Mouse (Mus musculus): ENCODE measurements around the gene H2-T24. TPM values are rescaled to one million over a fixed set of nuclear protein-coding genes. Genes with fewer than 3 reads are reported as not detected.
A peak's percentile ranks its signal among the peaks of the same experiment; 100 is the strongest.

Gene H2-T24
- polyA plus RNA-seq, 1 experiment from 2014 or later, result 3.7 TPM

DNA sequence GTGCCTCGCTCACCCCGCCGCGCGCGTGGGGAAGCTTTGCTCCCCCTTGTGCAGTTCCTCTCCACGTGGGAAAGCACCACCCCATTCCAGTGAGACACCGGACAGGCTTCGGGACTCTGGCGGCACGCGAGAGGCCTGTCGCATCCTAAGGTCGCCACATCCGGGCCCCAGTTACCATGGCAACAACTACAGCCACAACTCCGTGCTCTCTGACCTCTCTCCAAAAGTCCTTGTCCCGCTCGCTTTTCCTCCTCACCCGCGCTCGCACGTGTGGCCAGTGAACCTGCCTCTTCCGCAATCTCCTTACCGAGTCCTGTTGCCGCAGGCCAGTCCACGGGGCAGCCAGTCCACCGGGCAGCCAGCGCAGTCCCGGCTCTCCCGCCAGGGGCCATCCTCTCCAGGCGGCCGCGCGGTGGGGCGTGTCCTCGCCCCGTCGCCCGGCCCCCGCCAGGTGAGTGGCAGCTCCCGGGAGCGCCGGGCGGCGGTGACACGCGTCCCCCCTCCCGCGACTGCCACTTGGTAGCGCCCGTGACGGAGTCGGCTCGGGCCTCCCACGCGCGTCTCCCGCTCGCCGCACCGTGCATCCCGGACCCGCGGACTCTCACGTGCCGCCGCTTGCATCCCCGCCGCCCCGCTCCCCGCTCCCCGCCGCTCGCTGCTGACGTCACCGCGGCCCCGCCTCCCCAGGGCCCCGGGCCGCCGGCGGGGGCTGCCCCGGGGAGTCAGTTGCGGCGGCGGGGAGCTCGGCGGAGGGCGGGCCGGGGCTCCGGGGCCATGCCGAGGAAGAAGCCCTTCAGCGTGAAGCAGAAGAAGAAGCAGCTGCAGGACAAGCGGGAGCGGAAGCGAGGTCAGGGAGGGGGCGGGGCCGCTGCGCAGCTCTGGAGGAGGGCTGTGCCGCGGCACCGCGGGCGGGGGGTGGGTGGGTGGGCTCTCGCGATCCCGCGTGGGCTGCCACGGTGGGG, 40.7 kb downstream of the H2-T24 start, which contains the start of the genes Gnl1 and Prr3:
Gene Gnl1, plus strand, starts transcription at position 451 of the 962 bp plus-strand sequence.
Gene Prr3, minus strand, starts transcription at position 836 of the 962 bp plus-strand sequence.
- Histone ChIP-seq H3K9ac (peak within 1 kb of the TSS; percentile 74), H3K4me1 (peaks cover 17% of the 10 kb centered on the region), H3K27me3 (no peaks in the 10 kb centered on the region), H3K4me2 (replicated peaks) (peak within 1 kb of the TSS; percentile 77), H3K9me3 (replicated peaks) (no peaks in the 10 kb centered on the region), H3K36me3 (peaks cover 37% of the 10 kb centered on the region), H3K27ac (replicated peaks) (peak within 1 kb of the TSS; percentile 98), H3K4me3 (replicated peaks) (peak within 1 kb of the TSS; percentile 96)
- WGBS, result under 1% methylated on average over 109 of the region's 109 CpGs
- ATAC-seq (ENCODE audit: insufficient number of reproducible peaks, low FRiP score, low TSS enrichment, low read depth), result peak; percentile 86

DNA sequence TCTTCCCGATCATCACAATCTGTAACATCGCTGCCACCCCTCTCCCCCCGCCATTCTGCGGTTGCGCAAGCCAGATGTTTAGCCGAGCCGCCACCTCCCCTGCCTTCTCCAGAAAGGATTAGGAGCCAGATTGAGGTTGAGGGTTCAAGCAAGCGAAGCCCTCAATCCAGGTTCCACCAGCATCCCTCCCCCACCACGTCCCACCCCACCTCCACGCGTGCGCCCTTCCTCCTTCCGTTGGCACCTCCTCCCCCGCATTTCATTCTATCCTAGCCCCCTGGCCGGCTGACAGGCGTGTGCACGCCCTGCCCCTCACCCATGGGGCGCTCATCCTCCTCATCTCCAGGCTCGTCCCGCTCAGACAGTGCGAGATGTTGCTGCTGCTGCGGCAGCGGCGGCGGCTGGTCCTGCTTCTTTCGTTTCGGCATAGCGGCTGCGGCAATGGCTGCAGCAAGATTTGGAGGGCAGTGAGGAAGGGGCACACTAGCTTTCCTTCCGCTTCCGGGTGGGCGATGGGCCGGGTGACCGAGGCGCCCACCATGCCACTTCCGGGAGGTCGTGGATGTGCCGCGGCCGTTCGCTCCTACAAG, 41.5 kb downstream of the H2-T24 start:
- peak; percentile 82 for ATAC-seq (ENCODE audit: insufficient number of reproducible peaks, low FRiP score, low TSS enrichment, low read depth)
- peak overlapping the region; percentile 77 for H3K4me2 ChIP-seq (replicated peaks)
- H3K9me3 ChIP-seq (replicated peaks), result no peaks in the 10 kb centered on the region
- peak overlapping the region; percentile 74 for H3K9ac ChIP-seq
- peaks cover 17% of the 10 kb centered on the region for H3K4me1 ChIP-seq
- under 1% methylated on average over 41 of the region's 41 CpGs for WGBS
- H3K36me3 ChIP-seq, result peaks cover 41% of the 10 kb centered on the region
- peak overlapping the region; percentile 98 for H3K27ac ChIP-seq (replicated peaks)
- H3K27me3 ChIP-seq, result no peaks in the 10 kb centered on the region
- peak overlapping the region; percentile 96 for H3K4me3 ChIP-seq (replicated peaks)

DNA sequence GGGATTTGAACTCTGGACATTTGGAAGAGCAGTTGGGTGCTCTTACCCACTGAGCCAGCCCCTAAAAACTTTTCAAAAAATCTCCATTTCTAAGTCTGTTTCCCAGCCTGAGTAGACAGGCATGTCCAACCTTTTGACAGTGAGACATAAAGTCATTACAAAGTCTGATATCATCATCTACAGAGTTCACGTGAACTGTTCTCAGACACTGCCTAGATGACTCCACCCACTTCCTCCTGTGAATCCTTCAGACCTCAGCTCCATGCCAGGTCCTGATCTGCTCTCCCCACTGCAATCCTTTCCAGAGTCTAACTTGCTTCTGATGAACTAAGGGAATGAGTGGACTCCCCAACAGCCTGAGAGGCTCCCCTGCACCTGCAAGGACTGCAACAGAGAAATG, 48.2 kb downstream of the H2-T24 start:
- Histone ChIP-seq H3K4me2 (replicated peaks) (no peak overlapping the region), H3K27ac (replicated peaks) (no peak overlapping the region), H3K36me3 (peaks cover 32% of the 10 kb centered on the region), H3K27me3 (no peaks in the 10 kb centered on the region), H3K4me3 (replicated peaks) (no peak overlapping the region), H3K9me3 (replicated peaks) (no peaks in the 10 kb centered on the region), H3K9ac (no peak overlapping the region), H3K4me1 (peaks cover 17% of the 10 kb centered on the region)
- 62% methylated on average over 1 of the region's 1 CpGs for WGBS
- no peak for ATAC-seq (ENCODE audit: insufficient number of reproducible peaks, low FRiP score, low TSS enrichment, low read depth)

DNA sequence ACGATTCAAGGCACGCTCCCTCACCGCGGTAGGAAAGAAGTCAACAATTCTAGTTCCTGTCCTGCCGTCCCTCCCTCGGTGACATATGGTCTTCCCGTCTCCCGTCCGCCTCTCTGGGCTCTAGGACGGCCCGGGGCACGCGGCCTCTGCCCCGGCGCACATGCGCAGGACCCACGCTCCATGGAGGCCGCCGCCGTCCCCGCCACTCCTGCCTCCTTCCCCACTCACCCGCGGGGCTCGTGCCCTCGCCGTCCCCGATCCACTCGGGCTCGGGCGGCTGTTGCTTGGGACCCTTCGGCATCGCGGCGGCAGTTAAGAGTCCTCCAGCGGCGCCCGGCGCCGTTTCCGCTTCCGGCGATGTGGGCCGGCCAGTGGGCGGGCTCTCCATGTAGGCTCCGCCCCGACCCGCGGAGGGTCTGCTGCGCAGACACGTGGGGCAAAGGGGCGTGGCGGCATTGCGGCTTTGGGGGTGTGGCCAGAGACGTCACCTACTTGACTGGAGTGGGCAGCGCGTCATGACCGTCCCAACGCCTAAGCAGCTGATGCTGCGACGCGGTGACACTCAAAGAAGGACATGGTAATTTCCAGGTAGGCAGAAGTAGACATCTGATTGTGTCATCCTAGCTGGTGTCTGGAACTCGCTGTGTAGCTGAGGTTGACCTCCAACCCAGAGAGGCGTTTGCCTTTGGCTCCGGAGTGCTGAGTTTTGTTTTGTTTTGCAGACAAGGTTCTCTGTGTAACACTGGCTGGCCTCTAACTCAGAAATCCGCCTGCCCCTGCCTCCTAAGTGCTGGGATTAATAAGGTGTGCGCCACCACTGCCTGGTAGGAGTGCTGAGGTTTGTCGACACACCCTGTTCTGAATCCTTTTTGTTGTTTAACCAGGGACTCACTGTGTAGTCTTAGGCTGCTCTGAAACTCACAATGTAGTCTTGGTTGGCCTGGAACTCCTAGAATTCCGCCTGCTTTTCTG, 50.7 kb downstream of the H2-T24 start, which contains the start of gene Abcf1:
Gene Abcf1, minus strand, starts transcription at position 344 of the 972 bp plus-strand sequence.
- H3K4me3 ChIP-seq (replicated peaks), result peak within 1 kb of the TSS; percentile 78
- no peaks in the 10 kb centered on the region for H3K27me3 ChIP-seq
- H3K27ac ChIP-seq (replicated peaks), result peak within 1 kb of the TSS; percentile 87
- H3K36me3 ChIP-seq, result peaks cover 33% of the 10 kb centered on the region
- WGBS, result under 1% methylated on average over 68 of the region's 68 CpGs
- no peaks in the 10 kb centered on the region for H3K9me3 ChIP-seq (replicated peaks)
- ATAC-seq (ENCODE audit: insufficient number of reproducible peaks, low FRiP score, low TSS enrichment, low read depth), result peak; percentile 97
- peak within 1 kb of the TSS; percentile 77 for H3K9ac ChIP-seq
- peaks cover 17% of the 10 kb centered on the region for H3K4me1 ChIP-seq
- peak within 1 kb of the TSS; percentile 75 for H3K4me2 ChIP-seq (replicated peaks)

DNA sequence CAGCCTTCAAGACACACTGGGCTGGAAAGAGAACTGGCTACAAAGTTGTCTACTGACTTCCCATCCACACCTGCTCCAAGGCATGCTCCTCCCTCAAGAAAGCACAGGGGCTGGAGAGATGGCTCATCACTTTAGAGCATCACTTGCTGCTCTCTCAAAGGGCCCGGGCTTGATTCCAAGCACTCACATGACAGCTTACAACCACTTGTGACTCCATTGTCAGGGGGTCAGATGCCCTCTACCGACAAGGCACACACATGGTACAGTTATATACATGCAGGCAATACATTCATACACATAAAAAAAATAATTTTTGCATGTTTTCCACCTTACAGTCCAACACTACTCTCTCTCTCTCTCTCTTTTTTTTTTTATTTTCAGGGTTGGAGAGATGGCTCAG, 52.7 kb downstream of the H2-T24 start:
- H3K4me2 ChIP-seq (replicated peaks), result no peak overlapping the region
- ATAC-seq (ENCODE audit: insufficient number of reproducible peaks, low FRiP score, low TSS enrichment, low read depth), result no peak
- WGBS, result 89% methylated on average over 2 of the region's 2 CpGs
- peaks cover 17% of the 10 kb centered on the region for H3K4me1 ChIP-seq
- H3K4me3 ChIP-seq (replicated peaks), result no peak overlapping the region
- H3K9ac ChIP-seq, result no peak overlapping the region
- no peak overlapping the region for H3K27ac ChIP-seq (replicated peaks)
- H3K36me3 ChIP-seq, result peaks cover 37% of the 10 kb centered on the region
- no peaks in the 10 kb centered on the region for H3K9me3 ChIP-seq (replicated peaks)
- H3K27me3 ChIP-seq, result no peaks in the 10 kb centered on the region

DNA sequence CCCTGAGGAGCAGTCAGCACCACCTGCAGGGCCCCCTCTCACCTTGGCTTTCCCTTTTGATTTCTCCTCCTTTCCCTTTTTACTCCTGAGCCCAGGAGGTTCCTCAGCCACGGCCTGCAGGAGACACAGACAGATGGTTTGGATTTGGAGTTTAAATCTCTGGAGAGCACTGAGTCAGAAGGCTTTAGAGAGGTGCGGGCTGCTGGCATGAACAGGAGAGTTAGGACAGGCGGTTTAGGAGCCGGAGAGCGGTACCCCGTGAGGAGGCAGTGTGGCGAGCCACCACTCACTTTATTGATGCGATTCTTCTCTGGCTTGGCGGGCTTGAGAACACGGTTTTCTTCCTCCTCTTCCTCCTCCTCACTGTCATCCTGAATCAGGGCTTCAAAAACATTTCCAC, 57.1 kb downstream of the H2-T24 start:
- Histone ChIP-seq H3K27me3 (no peaks in the 10 kb centered on the region), H3K9ac (no peak overlapping the region), H3K4me3 (replicated peaks) (no peak overlapping the region), H3K4me2 (replicated peaks) (no peak overlapping the region), H3K9me3 (replicated peaks) (no peaks in the 10 kb centered on the region), H3K27ac (replicated peaks) (no peak overlapping the region), H3K4me1 (peaks cover 1% of the 10 kb centered on the region), H3K36me3 (peaks cover 74% of the 10 kb centered on the region)
- 77% methylated on average over 10 of the region's 10 CpGs for WGBS
- no peak for ATAC-seq (ENCODE audit: insufficient number of reproducible peaks, low FRiP score, low TSS enrichment, low read depth)

DNA sequence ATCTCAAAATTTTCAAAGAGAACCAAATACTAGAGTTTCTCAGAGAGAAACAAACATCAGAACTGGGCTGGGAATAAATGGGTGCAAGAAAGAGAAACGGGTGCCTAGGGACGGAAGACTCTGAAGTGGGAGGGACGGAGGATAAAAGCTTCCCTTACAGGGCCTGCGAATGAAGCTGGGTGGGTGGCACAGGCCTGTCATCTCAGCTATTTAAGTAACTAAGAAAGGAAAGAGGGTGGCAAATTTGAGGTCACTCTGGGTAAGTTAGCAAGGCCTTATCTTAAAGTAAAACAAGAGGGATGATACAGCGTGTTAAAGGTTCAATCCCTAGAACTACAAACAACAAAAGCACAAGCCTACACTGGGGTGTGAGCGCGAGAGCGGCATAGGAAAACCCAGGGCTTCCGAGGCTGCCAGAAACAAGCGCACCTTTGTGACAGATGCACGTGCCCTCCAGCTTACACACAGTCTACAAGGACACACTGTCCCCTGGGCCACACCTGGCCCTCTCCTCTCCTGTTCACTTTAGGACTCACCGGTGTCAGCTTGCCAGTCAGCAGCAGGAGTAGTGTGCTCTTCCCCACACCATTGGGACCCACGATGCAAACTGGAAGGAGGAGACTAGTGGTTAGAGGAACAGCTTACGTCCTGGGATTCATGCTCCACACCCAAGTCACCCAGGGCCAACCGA, 61.7 kb downstream of the H2-T24 start:
- WGBS, result 95% methylated on average over 15 of the region's 15 CpGs
- no peak overlapping the region for H3K27ac ChIP-seq (replicated peaks)
- peaks cover 82% of the 10 kb centered on the region for H3K36me3 ChIP-seq
- H3K4me3 ChIP-seq (replicated peaks), result no peak overlapping the region
- no peaks in the 10 kb centered on the region for H3K9me3 ChIP-seq (replicated peaks)
- no peak overlapping the region for H3K4me2 ChIP-seq (replicated peaks)
- no peak for ATAC-seq (ENCODE audit: insufficient number of reproducible peaks, low FRiP score, low TSS enrichment, low read depth)
- no peaks in the 10 kb centered on the region for H3K4me1 ChIP-seq
- no peaks in the 10 kb centered on the region for H3K27me3 ChIP-seq
- no peak overlapping the region for H3K9ac ChIP-seq

MicroRNAs encoded within 50 kb of the gene (microRNA counts, 519-probe panel; counts per million panel counts)
- 1,630 counts per million, percentile 17 among the panel's probes with 10 or more counts for microRNA mmu-miR-877

Small RNA genes within 50 kb of the gene (microRNA-seq; reads per million reads assigned to microRNA genes)
- 42.1 reads per million, percentile 43 among the genes with 10 or more reads in this experiment for gene Mir877 (ENCODE audit: borderline number of aligned reads)

Other genes with a start within 250 kb of the H2-T24 start
- gene Ier3, start 198.9 kb downstream of the H2-T24 start, polyA plus RNA-seq (2015; fragmentation: Nextera tagmentation; extraction: Ambion mirVana), result 28.7 and 30.2 TPM in 2 replicates
- gene Flot1, start 197.3 kb downstream of the H2-T24 start, polyA plus RNA-seq (2015; fragmentation: Nextera tagmentation; extraction: Ambion mirVana), result 64.4 and 72.6 TPM in 2 replicates
- gene Tubb5, start 182.3 kb downstream of the H2-T24 start, polyA plus RNA-seq (2015; fragmentation: Nextera tagmentation; extraction: Ambion mirVana), result 823 TPM in 2 replicates
- 12.0 and 16.1 TPM in 2 replicates for gene Mdc1, start 179.0 kb downstream of the H2-T24 start, polyA plus RNA-seq (2015; fragmentation: Nextera tagmentation; extraction: Ambion mirVana)
- gene Nrm, start 159.2 kb downstream of the H2-T24 start, polyA plus RNA-seq (2015; fragmentation: Nextera tagmentation; extraction: Ambion mirVana), result 53.2 and 55.2 TPM in 2 replicates
- gene Ppp1r18, start 155.0 kb downstream of the H2-T24 start, polyA plus RNA-seq (2015; fragmentation: Nextera tagmentation; extraction: Ambion mirVana), result 28.5 and 30.3 TPM in 2 replicates
- 40.7 and 50.6 TPM in 2 replicates for gene Dhx16, start 140.7 kb downstream of the H2-T24 start, polyA plus RNA-seq (2015; fragmentation: Nextera tagmentation; extraction: Ambion mirVana)
- 22.3 and 23.9 TPM in 2 replicates for gene 2310061I04Rik, start 123.1 kb downstream of the H2-T24 start, polyA plus RNA-seq (2015; fragmentation: Nextera tagmentation; extraction: Ambion mirVana)
- gene Atat1, start 110.5 kb downstream of the H2-T24 start, polyA plus RNA-seq (2015; fragmentation: Nextera tagmentation; extraction: Ambion mirVana), result 64.5 and 77.7 TPM in 2 replicates
- gene Mrps18b, start 104.2 kb downstream of the H2-T24 start, polyA plus RNA-seq (2015; fragmentation: Nextera tagmentation; extraction: Ambion mirVana), result 72.5 and 75.7 TPM in 2 replicates
- 39.2 and 39.5 TPM in 2 replicates for gene Ppp1r10, start 104.1 kb downstream of the H2-T24 start, polyA plus RNA-seq (2015; fragmentation: Nextera tagmentation; extraction: Ambion mirVana)
- 89.0 and 92.2 TPM in 2 replicates for gene Abcf1, start 50.8 kb downstream of the H2-T24 start, polyA plus RNA-seq (2015; fragmentation: Nextera tagmentation; extraction: Ambion mirVana)
- gene Gnl1, start 40.7 kb downstream of the H2-T24 start, polyA plus RNA-seq (2015; fragmentation: Nextera tagmentation; extraction: Ambion mirVana), result 59.7 and 61.5 TPM in 2 replicates
- 37.8 and 41.4 TPM in 2 replicates for gene Prr3, start 40.3 kb downstream of the H2-T24 start, polyA plus RNA-seq (2015; fragmentation: Nextera tagmentation; extraction: Ambion mirVana)
- gene H2-T23, start 12.3 kb upstream of the H2-T24 start, polyA plus RNA-seq (2015; fragmentation: Nextera tagmentation; extraction: Ambion mirVana), result 24.9 and 26.4 TPM in 2 replicates
- 26.8 and 27.2 TPM in 2 replicates for gene H2-T22, start 22.2 kb upstream of the H2-T24 start, polyA plus RNA-seq (2015; fragmentation: Nextera tagmentation; extraction: Ambion mirVana)
- 0.11 TPM in 1 of 2 replicates, not detected in the other for gene Gm6034, start 22.4 kb upstream of the H2-T24 start, polyA plus RNA-seq (2015; fragmentation: Nextera tagmentation; extraction: Ambion mirVana)
- gene Gm11127, start 37.8 kb upstream of the H2-T24 start, polyA plus RNA-seq (2015; fragmentation: Nextera tagmentation; extraction: Ambion mirVana), result 0.12 TPM in 1 of 2 replicates, not detected in the other
- not detected in 2 replicates for gene Gm19684, start 101.1 kb upstream of the H2-T24 start, polyA plus RNA-seq (2015; fragmentation: Nextera tagmentation; extraction: Ambion mirVana)
- gene Gm7030, start 108.9 kb upstream of the H2-T24 start, polyA plus RNA-seq (2015; fragmentation: Nextera tagmentation; extraction: Ambion mirVana), result not detected in 2 replicates
- 0.33 TPM in 1 of 2 replicates, not detected in the other for gene Gm8909, start 148.0 kb upstream of the H2-T24 start, polyA plus RNA-seq (2015; fragmentation: Nextera tagmentation; extraction: Ambion mirVana)
- gene H2-T3, start 169.7 kb upstream of the H2-T24 start, polyA plus RNA-seq (2015; fragmentation: Nextera tagmentation; extraction: Ambion mirVana), result not detected in 2 replicates
- 104 and 107 TPM in 2 replicates for gene Rpp21, start 237.5 kb upstream of the H2-T24 start, polyA plus RNA-seq (2015; fragmentation: Nextera tagmentation; extraction: Ambion mirVana)

Data from embryonic facial prominence, embryonic 15.5 days (tissue).